Mouse (Mus musculus) splenic B cell, adult 2 months (primary cell): Measurements from ENCODE around the gene Krtap5-3.
A peak's percentile ranks its signal among the peaks of the same experiment; 100 is the strongest.
"Not testable (repeated sequence)": the region's sequence is repeated elsewhere in the genome, so short reads cannot be mapped to it uniquely, and the experiment has no call there.

Source experiments
- DNase-seq: peaks from one replicate; pipeline ENCODE4 v3.0.0-alpha.2; 2011; ENCODE audit warnings: low read depth, low spot score
- H3K27me3 ChIP-seq: 2 replicates; pipeline ENCODE4 v1.6.1; 2012; ENCODE audit warnings: mild to moderate bottlenecking, low read length, moderate library complexity, mixed read lengths; ENCODE audit not compliant: control insufficient read depth, poor library complexity, insufficient read depth, severe bottlenecking
- H3K36me3 ChIP-seq: 2 replicates; pipeline ENCODE4 v1.6.1; 2012; ENCODE audit warnings: mild to moderate bottlenecking, low read length, moderate library complexity, mixed read lengths; ENCODE audit not compliant: control insufficient read depth, poor library complexity, insufficient read depth, severe bottlenecking

Krtap5-3 gene

GRCm38 (mm10) chr7:142201064-142201463, at the start of gene Krtap5-3:
Gene Krtap5-3, plus strand, starts transcription at chr7:142201364.
- H3K36me3 ChIP-seq, result no peaks in the 10 kb centered on the region
- H3K27me3 ChIP-seq, result no peaks in the 10 kb centered on the region
- DNase-seq, result no peak

- DNase-seq, result no peak
- Histone ChIP-seq H3K36me3 (no peaks in the 10 kb centered on the region), H3K27me3 (no peaks in the 10 kb centered on the region)
These were observed 49.0 kb upstream of the Krtap5-3 start for GRCm38 (mm10) chr7:142152191-142152590.

GRCm38 (mm10) chr7:142155308-142155707, 45.9 kb upstream of the Krtap5-3 start:
- Histone ChIP-seq H3K36me3 (no peaks in the 10 kb centered on the region), H3K27me3 (no peaks in the 10 kb centered on the region)
- DNase-seq, result no peak

- H3K36me3 ChIP-seq, DNase-seq, H3K27me3 ChIP-seq: not testable (repeated sequence)
These were observed 44.2 kb upstream of the Krtap5-3 start, which contains the start of gene Gm29735 for GRCm38 (mm10) chr7:142157013-142157412. Gene Gm29735, minus strand, starts transcription at chr7:142157113.

GRCm38 (mm10) chr7:142159366-142159765, 41.8 kb upstream of the Krtap5-3 start:
- DNase-seq, result no peak
- H3K36me3 ChIP-seq, result no peaks in the 10 kb centered on the region
- H3K27me3 ChIP-seq, result no peaks in the 10 kb centered on the region

- not testable (repeated sequence) for H3K36me3 ChIP-seq, H3K27me3 ChIP-seq, DNase-seq
These were observed 35.5 kb upstream of the Krtap5-3 start, which contains the start of gene Gm4553 for GRCm38 (mm10) chr7:142165639-142166038. Gene Gm4553, minus strand, starts transcription at chr7:142165739.

- peak; percentile 18 for DNase-seq
- Histone ChIP-seq H3K27me3 (no peaks in the 10 kb centered on the region), H3K36me3 (no peaks in the 10 kb centered on the region)
These were observed 31.3 kb upstream of the Krtap5-3 start for GRCm38 (mm10) chr7:142169836-142170235.

- not testable (repeated sequence) for DNase-seq, H3K36me3 ChIP-seq, H3K27me3 ChIP-seq
These were observed 25.3 kb upstream of the Krtap5-3 start, which contains the start of gene Krtap5-2 for GRCm38 (mm10) chr7:142175905-142176304. Gene Krtap5-2, minus strand, starts transcription at chr7:142176005.

GRCm38 (mm10) chr7:142178685-142179084, 22.5 kb upstream of the Krtap5-3 start:
- Histone ChIP-seq H3K36me3 (no peaks in the 10 kb centered on the region), H3K27me3 (no peaks in the 10 kb centered on the region)
- no peak for DNase-seq

- no peaks in the 10 kb centered on the region for H3K27me3 ChIP-seq
- no peaks in the 10 kb centered on the region for H3K36me3 ChIP-seq
- no peak for DNase-seq
These were observed 20.1 kb upstream of the Krtap5-3 start for GRCm38 (mm10) chr7:142181021-142181420.

GRCm38 (mm10) chr7:142188156-142188555, 13.0 kb upstream of the Krtap5-3 start:
- Histone ChIP-seq H3K27me3 (no peaks in the 10 kb centered on the region), H3K36me3 (no peaks in the 10 kb centered on the region)
- no peak for DNase-seq

GRCm38 (mm10) chr7:142190289-142190688, 10.9 kb upstream of the Krtap5-3 start, which contains the start of gene Gm10153:
Gene Gm10153, minus strand, starts transcription at chr7:142190389.
- Histone ChIP-seq H3K27me3 (no peaks in the 10 kb centered on the region), H3K36me3 (no peaks in the 10 kb centered on the region)
- no peak for DNase-seq

GRCm38 (mm10) chr7:142198748-142199147, 2.4 kb upstream of the Krtap5-3 start:
- no peaks in the 10 kb centered on the region for H3K27me3 ChIP-seq
- no peaks in the 10 kb centered on the region for H3K36me3 ChIP-seq
- no peak for DNase-seq

GRCm38 (mm10) chr7:142205488-142205887, 4.3 kb downstream of the Krtap5-3 start:
- DNase-seq, result no peak
- no peaks in the 10 kb centered on the region for H3K27me3 ChIP-seq
- no peaks in the 10 kb centered on the region for H3K36me3 ChIP-seq

GRCm38 (mm10) chr7:142206891-142207290, 5.7 kb downstream of the Krtap5-3 start:
- DNase-seq, H3K36me3 ChIP-seq, H3K27me3 ChIP-seq: not testable (repeated sequence)

GRCm38 (mm10) chr7:142211559-142211958, 10.4 kb downstream of the Krtap5-3 start, which contains the start of gene Gm7579:
Gene Gm7579, plus strand, starts transcription at chr7:142211859.
- no peaks in the 10 kb centered on the region for H3K36me3 ChIP-seq
- no peak for DNase-seq

More at GRCm38 (mm10) chr7:142211559-142211958, 10.4 kb downstream of the Krtap5-3 start, which contains the start of gene Gm7579:
- H3K27me3 ChIP-seq, result no peaks in the 10 kb centered on the region
